Mouse (Mus musculus): ENCODE data around the gene Angptl2.

The Angptl2 gene

DNA sequence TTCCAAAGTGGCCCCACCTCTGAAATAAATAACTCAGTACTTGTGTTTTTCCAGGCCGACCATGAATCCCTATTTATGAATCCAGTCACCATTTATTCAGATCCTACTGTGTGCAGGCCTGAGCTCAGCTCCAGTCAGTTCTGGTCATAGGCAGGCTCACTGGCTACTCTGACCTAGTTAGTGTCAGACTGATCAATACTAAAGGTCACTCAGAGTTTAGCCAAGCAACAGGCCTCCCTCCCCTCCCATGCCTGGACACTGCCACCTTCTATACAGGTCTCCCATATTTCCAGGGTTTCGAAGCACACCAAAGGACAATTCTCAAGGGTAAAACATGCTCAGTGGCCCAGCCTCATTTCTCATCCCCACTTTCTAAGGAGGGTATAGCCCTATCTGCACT lies 54.7 kb downstream of the Angptl2 start:
- no peak for DNase-seq (ENCODE audit: low spot score in 2 of 2)

DNA sequence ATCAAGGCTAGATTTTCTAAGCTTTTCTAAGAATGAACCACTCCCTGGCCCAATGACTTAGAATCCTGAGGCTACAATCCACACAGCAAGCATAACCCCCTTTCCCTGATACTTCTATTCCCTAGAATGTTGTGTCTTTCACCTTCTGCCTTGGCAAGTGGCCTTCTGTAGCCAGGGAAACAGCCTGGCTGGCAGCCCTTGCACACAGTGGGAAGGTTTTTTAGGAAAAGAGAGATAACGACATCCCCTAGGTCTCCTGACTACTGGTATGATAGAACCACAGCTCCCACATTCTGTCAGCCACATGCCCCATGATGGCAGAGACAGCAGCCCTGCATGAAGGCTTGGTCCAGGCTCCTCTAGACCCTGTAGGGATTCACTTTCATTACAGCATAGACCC lies 55.6 kb downstream of the Angptl2 start:
- DNase-seq (ENCODE audit: low spot score in 2 of 2), result no peak

DNA sequence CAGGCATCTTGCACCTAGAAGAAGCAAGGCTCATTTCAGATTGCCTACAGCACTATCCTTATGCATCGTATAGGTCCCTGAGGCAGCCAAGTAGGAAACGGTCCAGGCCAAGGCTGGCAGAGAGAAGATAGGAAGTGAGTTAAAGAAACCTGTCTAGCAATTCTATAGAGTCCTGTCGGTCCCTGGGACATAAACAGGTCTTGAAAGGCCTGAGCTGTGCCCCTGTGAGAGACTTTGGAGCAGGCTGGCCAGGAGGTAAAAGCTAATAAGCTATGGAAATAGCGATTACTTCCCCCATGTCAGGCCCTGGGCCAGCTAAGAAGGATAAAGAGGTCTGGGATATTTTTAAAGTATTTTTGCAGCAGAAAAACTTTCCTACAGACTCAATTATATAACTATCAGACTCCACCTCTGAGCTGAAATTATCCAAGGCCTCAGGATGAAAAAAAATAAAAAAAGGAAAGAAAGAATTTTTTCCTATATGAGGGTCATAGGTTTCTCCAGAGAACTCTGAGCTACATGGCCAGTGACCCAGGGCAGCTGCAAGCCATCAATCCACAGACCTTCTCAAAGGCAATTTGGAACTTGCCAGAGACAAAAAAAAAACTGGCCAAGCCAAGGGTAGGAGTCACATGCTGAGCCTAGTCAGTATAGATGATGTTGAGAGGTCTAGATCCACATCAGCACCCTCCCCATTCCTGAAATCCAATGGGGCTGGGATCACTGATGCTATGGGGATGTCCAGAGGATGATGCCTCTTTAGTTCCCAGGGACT lies 57.0 kb downstream of the Angptl2 start:
- DNase-seq (ENCODE audit: low spot score in 2 of 2), result no peak

DNA sequence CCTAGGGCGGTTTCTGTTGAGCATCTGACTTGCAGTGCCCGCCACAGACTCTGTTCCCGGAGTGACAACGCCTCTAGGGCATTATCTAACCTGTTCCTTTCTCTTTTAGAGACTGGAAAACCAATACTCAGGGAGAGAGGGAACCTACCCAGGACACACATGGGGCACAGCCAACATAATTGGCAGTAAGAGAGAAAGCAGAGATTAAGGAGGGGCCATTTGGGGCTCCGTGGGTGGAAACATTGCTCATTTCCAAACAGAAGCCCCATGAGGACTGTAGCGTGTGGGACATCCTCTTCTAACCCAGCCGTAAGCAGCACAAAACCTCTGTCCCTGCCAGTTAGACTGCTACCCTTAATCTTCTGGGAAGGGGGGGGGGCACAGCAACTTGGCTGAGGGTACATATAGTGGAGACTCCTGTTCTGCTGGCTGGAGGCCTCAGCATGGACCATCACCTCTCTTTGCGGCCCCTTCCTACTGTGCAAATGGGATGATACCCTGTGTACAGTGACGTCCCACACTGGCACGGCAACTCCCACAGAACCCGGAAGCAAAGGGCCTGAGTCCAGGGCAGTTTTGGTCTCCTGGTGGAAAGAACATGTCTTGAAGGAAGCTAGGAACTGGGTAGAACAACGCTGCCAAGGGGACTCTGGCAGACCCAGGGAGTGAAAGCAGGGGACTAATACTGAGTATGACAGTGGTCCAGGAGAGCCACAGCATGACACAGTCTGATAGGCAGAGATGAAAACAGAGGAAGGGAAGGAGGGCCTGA lies 59.0 kb downstream of the Angptl2 start:
- no peak for DNase-seq (ENCODE audit: low spot score in 2 of 2)

DNA sequence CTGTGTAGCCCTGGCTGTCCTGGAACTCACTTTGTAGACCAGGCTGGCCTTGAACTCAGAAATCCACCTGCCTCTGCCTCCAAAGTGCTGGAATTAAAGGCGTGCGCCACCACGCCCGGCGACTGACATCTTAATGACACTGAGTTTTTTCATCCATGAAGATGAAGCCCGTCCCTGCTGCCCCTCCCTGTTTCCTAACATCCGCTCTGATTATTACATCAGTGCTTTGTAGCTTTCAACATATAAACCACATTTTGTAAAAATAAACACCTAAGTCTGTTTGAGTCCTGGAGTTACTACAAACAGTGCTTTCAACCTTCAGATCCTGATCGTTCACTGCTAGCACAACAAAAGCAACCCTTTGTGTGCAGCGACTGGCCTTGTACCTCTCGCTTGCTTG lies 63.9 kb downstream of the Angptl2 start:
- no peak for DNase-seq (ENCODE audit: low spot score in 2 of 2)

DNA sequence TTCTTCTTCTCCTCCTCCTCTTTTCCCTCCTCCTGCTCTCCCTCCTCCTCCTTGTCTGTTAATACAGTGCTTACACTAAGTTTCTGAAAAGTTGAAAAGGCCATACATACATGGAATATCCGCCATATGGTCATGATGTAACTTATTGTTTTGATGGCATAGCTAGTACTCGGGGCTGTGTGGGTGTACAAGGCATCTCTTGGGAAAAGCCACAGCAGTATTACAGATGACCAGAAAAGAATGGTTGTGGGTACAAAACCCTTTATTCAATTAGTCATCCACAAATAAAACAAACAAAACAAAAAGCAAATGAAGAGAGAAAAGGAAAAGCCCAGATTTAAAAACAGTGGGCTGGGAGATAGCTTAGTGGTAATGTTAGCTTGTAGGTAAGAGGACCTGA lies 64.7 kb downstream of the Angptl2 start:
- no peak for DNase-seq (ENCODE audit: low spot score in 2 of 2)

DNA sequence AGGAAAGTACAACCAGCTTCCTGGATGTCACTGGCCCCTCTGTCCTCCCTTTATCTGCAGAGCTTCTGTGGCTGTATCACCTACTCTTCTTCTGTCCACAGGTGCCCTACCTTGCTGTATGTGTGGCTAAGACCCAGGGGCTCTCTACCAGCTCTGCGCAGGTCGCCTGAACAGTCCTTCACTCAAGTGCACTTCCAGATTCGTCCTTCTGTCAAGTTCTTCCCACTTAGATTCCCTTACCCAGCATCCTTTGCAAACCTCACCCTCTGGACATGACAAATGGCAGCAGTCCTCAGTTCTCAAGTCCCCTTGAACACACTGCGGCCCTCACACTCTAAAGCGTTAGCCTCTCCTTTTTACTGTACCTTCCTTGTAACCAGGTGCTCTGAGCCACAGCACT lies 65.9 kb downstream of the Angptl2 start:
- DNase-seq (ENCODE audit: low spot score in 2 of 2), result no peak

DNA sequence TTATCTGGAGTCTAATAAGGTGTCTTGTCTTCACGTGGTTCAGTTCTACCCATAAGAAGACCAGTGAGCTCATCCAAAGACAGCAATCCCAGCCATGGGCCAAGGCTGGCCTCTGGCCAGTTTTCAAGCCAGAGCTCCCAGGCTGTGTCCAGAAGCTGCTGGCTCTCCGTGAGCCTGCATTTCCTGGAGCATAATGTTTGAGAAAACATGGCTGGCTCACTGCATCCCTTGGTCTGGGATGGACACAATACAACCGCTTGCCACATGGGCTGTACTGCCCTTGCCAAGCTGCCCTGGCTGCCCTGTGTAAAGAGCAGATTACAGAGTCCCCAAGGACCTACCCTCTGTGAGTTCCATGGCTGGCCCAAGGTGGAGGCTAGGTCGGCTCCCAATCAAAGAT lies 67.0 kb downstream of the Angptl2 start:
- no peak for DNase-seq (ENCODE audit: low spot score in 2 of 2)

DNA sequence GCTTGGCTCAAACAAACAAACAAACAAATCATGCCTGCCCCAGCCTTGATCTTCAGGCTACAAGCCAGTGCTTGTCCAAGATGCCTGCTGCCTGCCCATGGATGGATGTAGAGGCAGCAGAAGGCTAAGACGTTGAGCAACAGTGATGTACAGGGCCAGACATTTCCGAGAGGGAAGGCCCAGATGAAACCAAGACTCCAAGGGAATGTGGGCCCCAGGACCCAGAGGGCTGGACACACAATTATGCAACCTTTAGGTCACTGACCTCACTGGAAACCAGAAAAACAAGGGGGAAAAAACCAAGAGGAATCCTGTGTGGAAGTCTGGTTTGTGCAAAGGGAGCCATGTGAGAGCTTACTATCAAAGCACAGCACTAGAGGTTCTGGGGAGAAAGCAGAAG lies 67.8 kb downstream of the Angptl2 start:
- DNase-seq (ENCODE audit: low spot score in 2 of 2), result no peak

DNA sequence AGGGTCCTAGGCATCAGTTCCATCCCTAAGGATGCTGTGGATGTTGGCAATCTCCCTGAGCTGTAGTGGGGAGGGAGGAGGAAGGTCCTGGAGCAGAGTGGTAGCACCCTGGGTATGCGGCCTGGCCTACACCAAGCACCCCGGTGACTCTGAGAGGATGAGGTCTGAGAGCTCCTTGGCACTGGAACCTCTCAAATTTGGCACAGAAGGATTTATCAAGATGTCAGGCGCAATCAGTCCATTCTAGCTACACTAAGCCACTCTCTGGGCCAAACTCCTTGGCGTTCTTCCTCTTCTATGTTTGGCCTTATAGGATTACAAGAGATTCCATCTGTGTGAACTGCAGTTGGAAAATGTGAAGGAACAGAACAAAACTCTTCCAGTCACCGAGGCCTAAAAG lies 73.0 kb downstream of the Angptl2 start:
- no peak for DNase-seq (ENCODE audit: low spot score in 2 of 2)

DNA sequence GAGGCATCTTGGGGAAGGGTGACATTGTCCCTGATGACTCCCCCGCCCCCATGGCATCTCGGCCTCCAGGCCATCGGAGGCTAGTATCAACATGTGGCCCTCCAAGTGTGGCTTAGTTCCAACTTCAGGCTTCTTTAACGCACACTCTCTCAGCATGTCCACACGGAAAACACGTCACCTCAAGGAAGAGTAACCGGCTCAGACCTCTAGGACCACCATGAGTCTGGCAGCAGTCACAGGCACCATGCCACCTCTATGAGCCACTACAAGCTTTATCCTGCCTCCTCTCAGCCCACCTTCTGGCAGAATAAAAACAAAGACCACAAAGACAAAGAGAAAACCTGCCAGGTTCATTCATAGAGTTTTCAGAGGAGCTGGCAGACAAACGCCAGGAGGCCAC lies 74.6 kb downstream of the Angptl2 start:
- DNase-seq (ENCODE audit: low spot score in 2 of 2), result no peak

DNA sequence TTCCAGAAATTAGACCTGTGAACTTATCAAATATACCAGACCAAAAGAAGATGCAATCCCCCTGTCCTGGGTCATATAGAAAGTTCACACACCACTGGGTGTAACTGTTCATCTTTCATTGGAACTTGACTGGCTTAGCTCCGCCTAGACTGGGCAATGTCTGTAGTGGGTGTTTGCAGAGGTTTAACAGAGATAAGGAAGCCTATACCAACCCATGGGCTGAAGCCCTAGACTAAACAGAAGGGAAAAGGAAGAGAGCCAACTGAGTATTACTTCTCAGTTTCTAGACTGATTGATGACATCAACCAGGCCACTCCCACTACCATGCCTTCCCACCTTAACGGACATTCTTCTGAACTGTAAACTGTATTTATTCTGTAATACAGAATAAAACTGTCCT lies 76.2 kb downstream of the Angptl2 start:
- no peak for DNase-seq (ENCODE audit: low spot score in 2 of 2)

DNA sequence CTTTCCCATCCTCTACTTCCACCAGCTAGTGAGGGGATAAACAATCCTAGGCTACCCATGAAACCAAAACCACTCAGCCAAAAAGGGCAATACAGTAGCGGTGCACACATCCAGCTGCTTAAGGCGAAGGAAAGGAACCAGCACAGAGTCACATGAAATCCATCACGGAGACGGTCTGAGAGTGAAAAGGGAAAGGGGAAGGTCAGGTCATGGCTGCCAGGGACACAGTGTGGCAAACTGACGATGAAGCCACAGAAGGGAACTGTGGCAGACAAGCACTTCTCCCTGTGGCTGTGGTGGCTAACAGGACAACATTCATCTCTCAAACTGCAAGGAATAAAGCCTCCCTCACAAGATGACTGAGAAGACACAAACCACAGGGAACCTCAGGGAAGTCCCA lies 79.2 kb downstream of the Angptl2 start:
- DNase-seq (ENCODE audit: low spot score in 2 of 2), result no peak

Data from natural killer cell, adult 2 months (primary cell).